Mouse (Mus musculus) thymus, postnatal 25 days (tissue): ENCODE measurements around the gene Baiap2.

Experiments
- DNase-seq: peaks from one replicate; pipeline ENCODE4 v3.0.0; 2022

The Baiap2 gene

DNA sequence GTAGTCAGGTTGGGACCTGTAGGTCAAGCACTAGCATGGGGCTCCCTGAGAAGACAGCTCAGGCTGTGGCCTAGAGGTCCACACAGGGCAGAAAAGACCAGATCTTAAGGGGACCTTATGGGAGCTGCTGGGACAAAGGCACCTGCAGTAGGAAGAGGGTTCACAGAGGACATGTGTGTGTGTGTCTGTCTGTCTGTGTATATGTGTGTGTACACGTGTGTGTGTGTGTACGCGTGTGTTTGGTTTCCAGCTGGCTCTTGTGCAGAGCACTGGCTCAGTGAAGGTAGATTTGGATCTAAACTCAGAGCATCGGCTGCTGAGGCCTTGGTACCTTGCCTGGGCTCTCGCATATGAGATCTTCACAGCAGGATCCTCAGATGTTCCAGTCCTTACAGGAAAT, 21.9 kb upstream of the Baiap2 start:
- DNase-seq = no peak

DNA sequence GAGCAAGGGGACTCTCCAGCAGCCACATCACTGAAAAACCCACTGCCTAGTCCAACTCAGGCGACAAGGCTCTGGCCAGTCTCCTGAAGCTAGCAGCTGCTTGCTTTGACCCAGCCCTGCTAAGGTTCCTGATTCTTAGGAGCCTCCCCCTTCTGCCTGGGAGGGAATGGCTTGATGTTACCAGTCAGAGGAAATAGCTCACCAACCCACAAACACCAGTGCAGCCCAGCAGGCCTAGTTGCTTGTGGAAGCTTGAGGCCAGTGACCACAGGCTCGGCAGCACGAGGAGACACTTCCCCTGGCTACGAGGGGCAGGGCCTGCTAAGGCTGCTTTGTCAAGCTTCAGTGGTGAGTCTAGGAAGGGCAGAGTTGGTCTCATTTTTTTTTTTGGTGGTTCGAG, 17.4 kb upstream of the Baiap2 start:
- DNase-seq = no peak

- DNase-seq = no peak
These were observed 15.8 kb upstream of the Baiap2 start for GRCm38 (mm10) chr11:119926762-119927161.

DNA sequence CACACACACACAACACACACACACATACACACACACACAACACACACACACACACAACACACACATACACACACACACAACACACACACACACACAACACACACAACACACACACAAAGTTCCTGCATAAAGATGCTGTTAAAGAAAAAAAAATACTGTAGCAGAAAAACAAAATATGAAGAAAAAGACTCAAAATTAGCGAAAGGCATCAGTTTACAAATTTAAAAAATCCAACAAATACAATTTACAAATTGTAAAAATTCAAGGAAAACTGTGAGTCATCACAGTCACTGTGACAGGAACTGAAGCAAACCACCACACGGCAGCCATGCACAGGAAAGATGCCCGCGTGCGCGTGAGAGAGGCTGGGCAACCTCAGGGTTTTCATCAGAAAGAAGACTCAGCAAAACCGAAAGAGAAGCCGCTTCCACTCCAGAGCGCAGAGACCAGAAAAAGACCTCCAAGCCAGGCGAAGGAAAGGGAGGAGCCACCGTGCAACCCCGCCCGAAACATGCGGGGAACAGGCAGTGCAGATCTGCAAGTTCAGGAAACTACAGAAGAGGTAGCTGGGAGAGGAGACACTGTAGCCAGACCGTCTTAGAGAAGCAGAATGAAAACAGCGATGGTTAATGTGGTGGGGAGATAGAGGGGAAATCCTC, 14.4 kb upstream of the Baiap2 start:
- peak; percentile 86 for DNase-seq

DNA sequence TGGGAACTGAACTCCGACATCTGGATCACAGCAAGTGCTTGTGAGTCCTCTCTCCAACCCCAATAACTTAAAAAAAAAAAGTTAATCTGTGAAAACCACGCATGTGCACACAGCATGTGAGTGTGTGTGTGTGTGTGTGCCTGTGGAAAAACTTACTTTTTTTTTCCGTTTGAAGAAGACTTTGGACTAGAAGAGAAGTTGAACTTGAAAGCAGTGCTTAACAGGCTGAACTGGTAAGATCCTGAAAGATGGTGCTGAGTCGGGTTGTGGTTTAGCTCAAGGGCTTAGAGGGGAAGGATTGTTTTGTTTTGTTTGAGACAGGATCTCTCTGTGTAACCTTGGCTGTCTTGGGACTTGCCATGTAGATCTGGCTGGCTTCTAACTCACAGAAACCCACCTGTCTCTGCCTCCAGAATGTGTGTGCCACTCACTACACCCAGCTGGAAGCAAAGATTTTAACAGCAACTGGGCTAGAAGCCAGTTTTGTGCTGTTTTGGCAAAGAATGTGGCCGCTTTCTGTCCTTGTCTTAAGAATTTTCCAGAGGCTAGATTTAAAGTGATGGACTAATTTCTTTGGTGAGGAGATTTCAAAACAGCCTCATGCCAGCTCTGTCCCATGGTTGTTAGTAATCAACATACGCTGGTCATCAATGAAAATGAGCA, 12.8 kb upstream of the Baiap2 start:
- no peak for DNase-seq

DNA sequence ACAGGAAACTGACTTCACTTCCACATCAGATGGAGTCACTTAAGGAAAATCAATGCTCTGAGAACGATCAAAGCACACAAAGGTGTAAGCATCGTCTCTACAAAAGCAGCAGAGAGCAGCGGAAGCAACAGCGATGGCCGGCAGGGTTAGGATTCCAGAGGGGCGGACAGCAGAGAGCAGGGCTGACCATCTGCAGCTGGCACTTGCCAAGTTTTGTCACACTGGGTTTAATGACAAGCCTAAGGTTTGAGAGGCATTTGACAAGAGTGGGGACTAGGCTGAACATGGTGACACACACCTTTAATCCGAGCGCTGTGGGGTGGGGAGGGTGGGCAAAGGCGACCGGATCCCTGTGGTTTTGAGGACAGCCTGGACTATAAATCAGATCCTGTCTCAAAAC, 10.8 kb upstream of the Baiap2 start:
- DNase-seq = no peak

- no peak for DNase-seq
These were observed 9.4 kb upstream of the Baiap2 start for GRCm38 (mm10) chr11:119933142-119933541.

DNA sequence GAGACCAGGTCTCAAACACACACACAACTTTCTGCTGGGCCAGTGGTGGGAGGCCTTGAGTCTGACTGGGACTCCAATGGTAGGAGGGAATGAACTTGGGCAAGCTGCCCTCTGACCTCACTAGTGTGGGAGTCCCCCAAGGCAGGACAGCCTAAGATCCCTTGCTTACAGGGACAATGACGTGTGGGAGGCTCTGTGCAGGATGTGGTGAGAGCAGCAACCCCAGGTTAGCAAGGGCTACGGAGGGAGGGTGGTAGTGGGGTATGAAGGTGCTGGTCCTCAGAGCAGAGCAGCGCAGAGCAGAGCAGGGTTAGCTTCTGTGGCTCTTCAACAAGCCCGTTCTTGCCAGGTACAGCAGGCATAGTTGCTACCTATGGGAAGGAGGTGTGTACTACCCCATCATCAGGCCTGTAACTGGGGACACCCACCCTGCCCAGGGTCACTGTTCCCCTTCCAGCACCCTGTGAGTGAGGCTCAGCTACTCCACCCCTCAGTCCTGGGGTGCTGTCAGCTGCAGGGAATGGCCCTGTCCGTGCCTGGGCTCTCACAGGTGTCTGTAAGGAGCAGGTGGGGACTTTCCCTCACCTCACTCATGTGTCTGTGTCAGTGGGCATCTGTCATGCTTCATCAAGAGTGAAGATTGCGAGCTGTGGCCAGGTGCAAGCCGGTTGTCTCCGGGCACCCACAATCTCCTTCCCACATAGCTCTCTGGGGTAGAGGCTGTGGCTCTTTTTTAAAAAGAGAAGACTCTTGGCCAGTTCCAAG, 8.6 kb upstream of the Baiap2 start:
- DNase-seq = peak; percentile 46

- DNase-seq = no peak
These were observed 7.8 kb upstream of the Baiap2 start for GRCm38 (mm10) chr11:119934773-119935172.

DNA sequence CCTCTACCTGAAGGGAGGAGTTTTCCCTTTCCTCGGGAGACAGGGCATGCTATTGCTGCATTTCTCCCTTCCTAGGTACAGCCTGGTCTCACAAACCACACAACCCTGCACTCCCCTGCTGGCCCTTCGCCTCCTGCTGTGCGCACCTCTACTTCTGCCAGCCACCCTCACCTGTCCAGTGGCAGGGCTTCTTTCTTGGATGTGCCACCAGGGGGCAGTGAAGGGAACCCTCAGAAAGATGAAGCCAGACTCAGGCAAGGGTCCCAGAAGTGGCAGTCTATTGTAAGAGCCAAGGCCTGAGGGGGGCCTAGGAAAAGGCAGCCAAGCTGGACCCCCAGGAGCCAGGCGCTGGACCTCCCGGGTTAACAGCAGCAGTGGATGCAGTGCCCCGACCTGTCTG, 7.1 kb upstream of the Baiap2 start:
- peak; percentile 82 for DNase-seq

DNA sequence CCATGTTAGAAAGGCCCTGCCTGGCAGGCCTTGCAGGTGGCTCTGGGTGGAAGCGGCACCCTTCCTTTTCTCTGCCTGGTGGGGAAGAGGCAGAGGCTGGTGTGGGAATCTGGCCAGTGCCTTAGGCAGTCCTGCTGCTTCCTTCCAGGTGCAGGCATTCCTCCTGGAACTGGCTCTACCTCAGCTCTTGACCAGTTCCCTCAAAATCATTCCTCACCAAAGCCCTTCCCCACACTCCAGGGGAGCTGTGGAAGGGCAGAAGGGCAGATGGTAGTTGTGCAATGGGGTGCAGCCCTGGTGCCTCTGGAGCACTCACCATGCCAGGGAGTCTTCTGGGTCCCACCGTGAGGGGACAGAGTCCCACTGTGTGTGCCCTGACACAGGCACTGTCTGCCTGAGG, 6.1 kb upstream of the Baiap2 start:
- DNase-seq = no peak

DNA sequence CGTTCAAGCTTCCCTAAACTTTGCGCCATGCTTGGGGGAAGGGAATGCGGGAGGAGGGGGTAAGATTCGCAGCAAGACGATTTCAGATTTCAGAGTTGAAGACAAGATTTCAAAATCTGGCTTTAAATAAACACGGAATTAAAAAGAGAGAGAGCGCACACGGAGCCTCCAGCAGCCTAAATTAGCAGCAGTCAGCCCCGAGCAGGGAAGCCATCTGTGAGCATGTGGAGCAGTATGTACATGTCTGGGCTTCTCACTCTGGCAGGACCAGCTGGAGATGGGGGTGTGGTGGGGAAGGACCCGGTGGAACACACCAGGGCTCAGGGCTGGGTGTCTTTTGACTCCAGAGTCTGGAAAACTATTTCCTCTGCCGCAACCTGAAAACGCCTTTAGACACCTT, 5.3 kb upstream of the Baiap2 start:
- no peak for DNase-seq

DNA sequence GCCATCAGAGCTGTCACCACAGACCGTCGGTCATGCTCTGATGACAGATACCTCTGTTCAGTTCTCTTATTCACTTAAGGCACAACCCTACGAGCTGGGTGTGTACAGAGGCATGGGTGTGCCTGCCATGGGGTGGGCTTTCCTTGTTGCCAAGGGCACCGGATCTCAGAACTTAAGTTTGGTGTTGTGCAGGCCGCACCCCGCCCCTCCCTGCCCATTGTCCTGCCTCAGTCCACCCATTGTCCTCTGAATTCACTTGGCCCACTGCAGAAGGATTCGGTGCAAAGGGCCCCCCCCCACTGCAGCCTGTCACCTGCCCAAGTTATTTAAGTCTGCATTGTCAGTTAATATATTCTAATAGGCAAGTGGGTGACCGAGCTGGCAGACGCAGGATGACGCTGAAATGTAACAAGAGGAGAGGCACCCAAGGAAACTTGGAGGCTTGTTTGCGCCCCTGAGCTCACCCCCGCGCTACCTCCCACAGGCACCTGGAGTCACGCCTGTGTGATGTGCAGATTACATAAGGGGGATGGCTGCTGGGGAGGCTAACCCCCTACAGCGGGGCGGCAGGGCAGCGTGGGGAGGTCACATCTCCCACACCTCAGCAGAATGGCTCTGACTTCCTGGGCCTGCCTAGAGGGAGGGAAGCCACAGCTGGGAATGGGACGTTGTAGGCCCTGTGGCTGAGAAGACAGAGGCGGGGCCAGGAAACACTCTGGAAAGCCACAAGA, 4.6 kb upstream of the Baiap2 start:
- DNase-seq = no peak

DNA sequence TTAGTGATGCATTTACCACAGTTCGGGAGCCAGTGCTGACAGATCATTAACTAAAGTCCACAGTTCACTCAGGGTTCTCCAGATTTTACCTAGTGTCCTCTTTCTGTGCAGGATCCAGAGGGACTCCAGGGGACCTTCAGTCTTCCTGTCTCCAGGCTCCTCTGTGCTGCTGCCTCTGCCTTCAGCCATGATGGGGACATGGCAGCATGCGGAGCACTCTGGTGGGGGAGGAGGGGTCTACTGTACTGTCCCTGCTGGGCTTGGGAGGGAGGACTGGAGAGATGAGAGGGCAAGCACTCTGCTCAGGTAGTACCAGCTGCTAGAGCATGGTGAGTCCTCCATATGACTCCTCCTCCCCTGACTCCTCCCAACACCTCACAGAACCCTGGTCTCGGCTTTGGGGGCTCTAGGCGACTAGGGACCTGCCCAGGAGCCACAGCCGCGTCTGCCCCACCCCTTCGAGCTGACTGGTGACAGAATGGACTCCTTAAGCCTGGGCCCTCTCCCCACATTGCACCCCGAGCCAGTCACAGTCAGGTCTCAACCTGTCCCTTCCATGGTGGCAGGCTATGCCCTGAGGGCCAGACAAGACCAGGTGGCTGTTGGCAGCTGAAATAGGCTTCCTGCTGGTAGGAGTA, 3.4 kb upstream of the Baiap2 start:
- DNase-seq = no peak

DNA sequence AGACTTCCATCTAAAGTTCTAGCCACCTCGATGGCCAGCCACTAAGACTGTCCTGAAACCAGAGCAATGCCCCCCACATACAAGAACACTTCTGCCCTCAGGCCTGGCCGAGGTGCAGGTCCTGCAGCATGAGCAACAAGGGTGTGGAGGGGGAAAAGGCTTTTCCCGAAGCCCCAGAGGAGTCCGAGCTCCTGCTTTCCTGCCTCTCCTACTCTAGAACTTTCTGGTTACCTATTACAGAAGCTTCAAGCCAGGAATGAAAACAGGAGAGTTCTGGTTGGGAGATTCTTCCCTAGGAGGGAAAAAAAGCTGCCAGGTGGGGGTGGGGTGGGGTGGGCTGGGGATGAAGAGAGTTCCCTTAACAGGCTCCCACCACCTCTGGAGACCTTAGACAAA, 2.9 kb upstream of the Baiap2 start:
- no peak for DNase-seq

- DNase-seq = no peak
These were observed 2.4 kb upstream of the Baiap2 start for GRCm38 (mm10) chr11:119940142-119940541.

DNA sequence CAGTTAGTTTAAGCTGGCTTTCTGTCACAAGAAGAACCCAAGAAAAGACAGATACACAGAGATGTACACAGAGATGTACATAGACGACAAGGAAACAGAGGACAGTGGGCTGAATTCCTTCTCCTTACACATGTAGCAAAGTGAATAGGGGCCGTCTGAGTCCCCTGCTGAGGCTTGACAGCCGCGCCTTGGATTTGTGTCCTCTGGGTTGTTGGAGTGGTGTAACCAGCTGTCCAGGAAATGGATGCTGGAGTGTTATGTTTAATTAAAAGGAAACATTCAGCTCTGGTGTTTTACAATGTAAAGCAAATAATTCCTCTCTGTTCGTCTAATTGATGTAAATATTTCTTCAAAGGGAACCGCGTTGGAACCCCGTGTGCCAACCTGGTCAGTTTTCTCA, 769 bp upstream of the Baiap2 start:
- no peak for DNase-seq

- DNase-seq = no peak
These were observed 299 bp upstream of the Baiap2 start for GRCm38 (mm10) chr11:119942201-119942726.

- no peak for DNase-seq
These were observed 945 bp downstream of the Baiap2 start for GRCm38 (mm10) chr11:119943428-119943988.

- DNase-seq = no peak
These were observed 2.8 kb downstream of the Baiap2 start for GRCm38 (mm10) chr11:119945343-119945742.

DNA sequence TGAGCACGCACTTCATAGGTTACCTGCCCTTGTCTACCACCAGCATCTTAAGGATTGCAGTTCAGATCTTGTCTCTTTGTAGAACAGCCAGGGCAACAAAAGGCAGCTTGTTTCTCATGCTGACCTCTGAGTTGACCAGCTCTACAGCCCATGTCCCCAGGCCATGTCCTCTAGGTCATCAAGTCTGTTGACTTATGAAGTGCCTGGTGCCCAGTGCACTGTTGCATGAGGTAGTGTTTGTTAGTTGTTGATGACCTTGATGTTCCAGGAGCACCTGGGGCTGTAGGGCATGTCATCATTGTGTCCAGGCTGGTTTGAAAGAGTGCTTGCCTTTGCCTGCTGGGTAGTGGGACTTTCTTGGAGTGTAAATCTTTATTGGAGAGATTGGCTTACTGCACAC, 4.9 kb downstream of the Baiap2 start:
- no peak for DNase-seq

DNA sequence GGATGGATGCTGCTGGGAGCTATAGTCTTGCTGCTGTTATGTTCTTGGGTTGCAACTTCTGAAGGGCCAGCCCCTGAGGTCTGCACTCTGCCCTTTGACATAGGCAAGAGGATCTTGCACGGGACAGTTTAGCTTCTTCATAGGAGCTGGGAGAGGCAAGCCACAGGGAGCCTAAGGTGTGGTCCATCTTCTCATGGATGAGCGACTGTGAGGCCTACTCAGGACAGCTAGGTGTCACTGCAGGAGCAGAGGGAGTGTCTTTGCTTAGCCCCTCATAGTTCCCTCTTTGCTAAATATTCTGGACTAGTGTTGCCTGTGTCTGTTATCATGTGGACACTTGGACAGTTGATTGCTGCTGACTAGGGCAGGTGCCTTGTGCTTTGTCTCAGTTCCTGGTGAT, 5.3 kb downstream of the Baiap2 start:
- no peak for DNase-seq
